Mouse (Mus musculus) adrenal gland, postnatal 14 days (tissue): ENCODE measurements at regions not wholly inside any gene's neighbourhood (a gene's known extent, or its start where the extent isn't known, plus 50 kb on each side); places are given as distances from the start of the nearest gene placed in this dataset.
"Not testable (repeated sequence)": the region's sequence is repeated elsewhere in the genome, so short reads cannot be mapped to it uniquely, and the experiment has no call there.

Experiments used
- DNase-seq: peaks from one replicate; pipeline ENCODE4 v3.0.0; 2021; ENCODE audit warnings: mixed read lengths

GRCm38 (mm10) chr13:97341218-97341889, 100.4 kb downstream of the Enc1 start:
- peak; percentile 30 for DNase-seq

GRCm38 (mm10) chr13:97337954-97338353, 97.0 kb downstream of the Enc1 start:
- no peak for DNase-seq

- DNase-seq = no peak
These were observed 96.4 kb downstream of the Enc1 start for GRCm38 (mm10) chr13:97337296-97337731.

GRCm38 (mm10) chr13:97333801-97334534, 93.1 kb downstream of the Enc1 start:
- no peak for DNase-seq

GRCm38 (mm10) chr13:97331072-97331471, 90.2 kb downstream of the Enc1 start:
- peak; percentile 17 for DNase-seq

GRCm38 (mm10) chr13:97321307-97321706, 80.4 kb downstream of the Enc1 start:
- DNase-seq = not testable (repeated sequence)

GRCm38 (mm10) chr13:97320756-97321155, 79.9 kb downstream of the Enc1 start:
- DNase-seq = no peak

GRCm38 (mm10) chr13:97320298-97320697, 79.4 kb downstream of the Enc1 start:
- no peak for DNase-seq

GRCm38 (mm10) chr13:97317633-97318032, 76.7 kb downstream of the Enc1 start:
- DNase-seq = no peak

GRCm38 (mm10) chr13:97312420-97313370, 71.8 kb downstream of the Enc1 start:
- peak; percentile 15 for DNase-seq

- no peak for DNase-seq
These were observed 70.4 kb downstream of the Enc1 start for GRCm38 (mm10) chr13:97311340-97311739.

- DNase-seq = no peak
These were observed 69.9 kb downstream of the Enc1 start for GRCm38 (mm10) chr13:97310855-97311189.

- DNase-seq = peak; percentile 50
These were observed 69.4 kb downstream of the Enc1 start for GRCm38 (mm10) chr13:97310186-97310854.

- no peak for DNase-seq
These were observed 68.5 kb downstream of the Enc1 start for GRCm38 (mm10) chr13:97309411-97309810.

- no peak for DNase-seq
These were observed 67.5 kb downstream of the Enc1 start for GRCm38 (mm10) chr13:97308431-97308830.
